Comparison of ENCODE assay signal across 8 mouse cellular contexts in genomic region chr3:125938756-125939109, GRCm38 (mm10). TPM values are rescaled to one million over a fixed set of nuclear protein-coding genes. Genes with fewer than 3 reads are reported as not detected.
DNase-seq lines count a peak whose midpoint lies in the region; ATAC-seq lines count a peak whose summit lies in the region.

No protein-coding gene starts in this region.

- no peak for DNase-seq in heart, adult 18-20 months
- DNase-seq in ZHBTc4 (ENCODE audit: low read depth, low spot score): peak; percentile 92
- DNase-seq in layer of hippocampus, adult 9-11 months: peak; percentile 55
- no peak for DNase-seq in midbrain, embryonic 14.5 days
- no peak for DNase-seq in cerebellum, adult 9-10 months

- no peak overlapping the region for H3K9ac ChIP-seq in heart, embryonic 15.5 days
- peak overlapping the region; percentile 68 for H3K9ac ChIP-seq in forebrain, embryonic 16.5 days (replicated peaks; ENCODE audit: low read depth, low read length)
- H3K9ac ChIP-seq in midbrain, embryonic 14.5 days (replicated peaks; ENCODE audit: low read length): peak overlapping the region; percentile 66

- H3K4me1 ChIP-seq in heart, embryonic 15.5 days (replicated peaks): peaks cover 10% of the 10 kb centered on the region; the same call in 1 of the 2 replicates
- peaks cover 11% of the 10 kb centered on the region for H3K4me1 ChIP-seq in forebrain, embryonic 16.5 days (replicated peaks; ENCODE audit: control insufficient read depth, insufficient read depth, low read length)
- 0 out of 2 replicates have a peak, but pooled peaks cover 7% of the 10 kb centered on the region for H3K4me1 ChIP-seq in midbrain, embryonic 14.5 days (ENCODE audit: control insufficient read depth, insufficient read depth, low read length)

- no peaks in the 10 kb centered on the region for H3K36me3 ChIP-seq in heart, embryonic 15.5 days
- no peaks in the 10 kb centered on the region for H3K36me3 ChIP-seq in forebrain, embryonic 16.5 days (ENCODE audit: control insufficient read depth, insufficient read depth)
- H3K36me3 ChIP-seq in midbrain, embryonic 14.5 days (ENCODE audit: control insufficient read depth, insufficient read depth, low read length): no peaks in the 10 kb centered on the region

- H3K27me3 ChIP-seq in heart, embryonic 15.5 days: peaks cover 41% of the 10 kb centered on the region
- 0 out of 2 replicates have a peak, but pooled peaks cover 2% of the 10 kb centered on the region for H3K27me3 ChIP-seq in forebrain, embryonic 16.5 days (replicated peaks; ENCODE audit: control insufficient read depth, insufficient read depth, low read length)
- H3K27me3 ChIP-seq in midbrain, embryonic 14.5 days (ENCODE audit: control insufficient read depth, insufficient read depth, low read length): no peaks in the 10 kb centered on the region

- H3K9me3 ChIP-seq in heart, embryonic 15.5 days (replicated peaks): no peaks in the 10 kb centered on the region
- no peaks in the 10 kb centered on the region for H3K9me3 ChIP-seq in forebrain, embryonic 16.5 days (ENCODE audit: control insufficient read depth, low read length)
- no peaks in the 10 kb centered on the region for H3K9me3 ChIP-seq in midbrain, embryonic 14.5 days (ENCODE audit: control insufficient read depth, low read length)

- H3K4me2 ChIP-seq in heart, embryonic 15.5 days: peak overlapping the region; percentile 98
- peak overlapping the region; percentile 93 for H3K4me2 ChIP-seq in forebrain, embryonic 16.5 days (ENCODE audit: low read length)
- H3K4me2 ChIP-seq in midbrain, embryonic 14.5 days (ENCODE audit: low read length): peak overlapping the region; percentile 90

- under 1% methylated on average over 29 of the region's 37 CpGs for whole genome bisulfite sequencing in heart, embryonic 15.5 days
- WGBS in forebrain, embryonic 16.5 days: 0% methylated on average over 25 of the region's 37 CpGs
- 0% methylated on average over 35 of the region's 37 CpGs for WGBS in midbrain, embryonic 14.5 days

- no peak; the same call in 1 of the 2 replicates for ATAC-seq in heart, embryonic 15.5 days (replicated peaks; ENCODE audit: insufficient number of reproducible peaks, insufficient read depth, low FRiP score, low read depth)
- ATAC-seq in forebrain, embryonic 16.5 days: peak; percentile 89
- ATAC-seq in midbrain, embryonic 14.5 days (ENCODE audit: low FRiP score, low TSS enrichment): peak; percentile 86
- no peak for ATAC-seq in CD4-positive, CD25-positive, alpha-beta regulatory T cell, adult 4 months

- H3K27ac ChIP-seq in heart, embryonic 15.5 days: no peak overlapping the region
- H3K27ac ChIP-seq in forebrain, embryonic 16.5 days (ENCODE audit: low read length): no peak overlapping the region
- H3K27ac ChIP-seq in midbrain, embryonic 14.5 days (replicated peaks; ENCODE audit: low read depth, low read length): no peak overlapping the region

- H3K4me3 ChIP-seq in heart, embryonic 15.5 days: peak overlapping the region; percentile 59
- H3K4me3 ChIP-seq in forebrain, embryonic 16.5 days (replicated peaks; ENCODE audit: low read length): peak overlapping the region; percentile 78
- H3K4me3 ChIP-seq in midbrain, embryonic 14.5 days (replicated peaks; ENCODE audit: low read depth, low read length): peak overlapping the region; percentile 68

RNA-seq across cellular contexts. Expression of gene Ugt8a, which starts 0.3 kb away (rescaled TPM):
- 0.30 and 0.46 TPM in 2 replicates for polyA plus RNA-seq in heart, embryonic 15.5 days (2015; fragmentation: Nextera tagmentation; extraction: Ambion mirVana)
- not detected for total RNA-seq in heart, adult 18-20 months (2021)
- polyA plus RNA-seq in forebrain, embryonic 16.5 days (2015; fragmentation: Nextera tagmentation; extraction: Ambion mirVana): 2.2 and 2.9 TPM in 2 replicates
- 3.3 and 4.2 TPM in 2 replicates for polyA plus RNA-seq in midbrain, embryonic 14.5 days (2014; fragmentation: Nextera tagmentation; extraction: Ambion mirVana)
- polyA plus RNA-seq in CD4-positive, CD25-positive, alpha-beta regulatory T cell, adult 4 months (2017; shearing (Covaris generic)): not detected

Comparison
In these comparisons a context has a peak if more than half of its experiments do, and no peak if none do; other contexts are left out.
1. ATAC-seq: peak in forebrain, embryonic 16.5 days (single experiment) and midbrain, embryonic 14.5 days (single experiment); none in heart, embryonic 15.5 days (single experiment) and CD4-positive, CD25-positive, alpha-beta regulatory T cell, adult 4 months (single experiment).
2. DNase-seq: peak in ZHBTc4 (single experiment) and layer of hippocampus, adult 9-11 months (single experiment); none in heart, adult 18-20 months (0 of 2), midbrain, embryonic 14.5 days (single experiment) and cerebellum, adult 9-10 months (single experiment).
3. Peak in every context shown above with its lines, with median percentiles within 50 percentile points of each other: H3K4me2 ChIP-seq and H3K4me3 ChIP-seq.